Mouse (Mus musculus) fibroblast of lung, adult 2 months (primary cell): ENCODE measurements around the gene Nr1h4.

Source experiments
- DNase-seq: peaks from one replicate; pipeline ENCODE4 v3.0.0-alpha.2; 2011; ENCODE audit warnings: low read depth

Gene Nr1h4

GRCm38 (mm10) chr10:89434509-89435210 lies 98.7 kb downstream of the Nr1h4 start:
- no peak for DNase-seq

DNA sequence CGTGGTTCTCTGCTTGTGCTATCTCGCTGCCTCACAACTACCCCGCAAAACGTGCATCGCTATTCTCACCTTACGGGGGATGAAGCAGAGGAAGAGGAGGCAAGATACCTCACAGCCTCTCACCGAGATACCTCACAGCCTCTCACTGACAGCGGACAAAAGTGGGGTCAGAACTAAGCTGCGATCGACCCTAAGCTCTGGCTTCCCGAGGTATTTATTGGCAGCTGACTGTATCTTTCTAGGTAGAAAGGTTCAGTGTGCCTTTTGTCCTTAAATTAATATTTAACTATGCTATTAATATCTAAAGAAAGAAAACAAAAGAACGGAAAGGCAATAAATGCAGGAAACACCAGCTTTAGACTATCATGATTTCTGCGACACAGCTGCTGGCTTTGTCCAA lies 100.6 kb downstream of the Nr1h4 start:
- no peak for DNase-seq

GRCm38 (mm10) chr10:89430751-89431150 lies 102.6 kb downstream of the Nr1h4 start:
- DNase-seq = no peak

GRCm38 (mm10) chr10:89424800-89425393 lies 108.5 kb downstream of the Nr1h4 start:
- no peak for DNase-seq

DNA sequence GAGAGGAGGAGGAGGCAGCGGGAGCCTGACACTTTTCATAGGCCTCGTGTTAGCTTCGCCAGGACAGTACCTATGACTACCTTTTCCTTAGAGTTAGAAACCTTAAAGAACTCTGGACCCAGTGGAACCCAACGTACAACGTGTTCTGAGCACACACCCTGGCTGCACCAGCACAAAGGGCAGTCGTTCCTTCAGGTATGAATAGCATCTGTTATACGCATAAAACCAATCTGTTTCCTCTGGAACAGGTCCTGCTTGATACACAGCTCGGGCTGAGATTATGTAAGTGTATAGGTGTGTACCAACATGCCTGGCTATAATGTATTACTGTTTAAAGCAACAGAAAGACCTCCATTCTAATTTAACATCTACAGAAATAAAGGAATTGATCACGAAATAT lies 109.2 kb downstream of the Nr1h4 start:
- no peak for DNase-seq

DNA sequence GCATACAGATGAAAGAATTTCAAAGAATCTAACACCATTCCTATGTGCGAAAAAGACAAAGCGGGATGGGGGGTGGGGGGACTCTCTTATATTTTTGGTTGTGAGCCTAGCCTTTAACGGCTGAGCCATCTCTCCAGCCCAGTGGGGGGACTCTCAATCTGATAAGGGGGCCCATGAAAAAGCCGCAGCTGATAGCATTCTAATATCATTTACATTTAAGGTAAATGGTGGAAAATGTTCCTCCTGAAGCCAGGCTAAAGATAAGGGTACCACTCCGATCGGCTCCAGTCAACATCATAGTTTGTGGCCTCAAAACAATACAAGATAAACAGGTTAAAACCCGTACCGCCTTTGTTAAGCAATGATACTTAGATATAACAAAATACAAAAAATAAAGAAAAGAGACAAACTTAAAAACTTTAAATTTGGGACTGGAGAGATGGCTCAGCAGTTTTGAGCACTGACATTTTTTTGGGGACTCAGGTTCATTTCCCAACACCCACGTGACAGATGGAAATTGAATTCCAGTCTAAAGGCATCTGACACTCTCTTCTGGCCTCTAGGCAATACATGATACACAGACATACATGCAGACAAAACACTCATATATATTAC lies 110.1 kb downstream of the Nr1h4 start:
- DNase-seq = no peak

- DNase-seq = no peak
These were observed 110.8 kb downstream of the Nr1h4 start for GRCm38 (mm10) chr10:89422504-89423158.

DNA sequence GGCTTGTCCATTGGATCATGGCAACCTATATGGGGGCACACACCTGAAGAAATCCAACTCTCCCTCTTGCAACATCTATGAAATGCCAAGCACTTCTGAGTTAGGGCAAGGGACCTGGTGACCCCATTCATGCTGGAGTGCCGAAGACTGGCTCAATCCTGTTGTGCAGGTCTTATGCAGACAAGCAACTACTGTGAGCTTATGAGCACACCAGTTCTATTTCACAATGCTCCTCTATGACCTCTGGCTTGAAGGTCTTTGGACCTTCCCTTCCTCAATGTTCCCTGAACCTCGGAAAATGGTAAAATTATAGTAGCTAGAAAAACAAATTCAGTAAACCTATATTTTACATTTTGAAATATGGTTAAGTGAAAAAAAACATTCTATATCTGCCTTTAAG lies 115.4 kb downstream of the Nr1h4 start:
- no peak for DNase-seq

- no peak for DNase-seq
These were observed 117.9 kb downstream of the Nr1h4 start for GRCm38 (mm10) chr10:89415478-89415877.

DNA sequence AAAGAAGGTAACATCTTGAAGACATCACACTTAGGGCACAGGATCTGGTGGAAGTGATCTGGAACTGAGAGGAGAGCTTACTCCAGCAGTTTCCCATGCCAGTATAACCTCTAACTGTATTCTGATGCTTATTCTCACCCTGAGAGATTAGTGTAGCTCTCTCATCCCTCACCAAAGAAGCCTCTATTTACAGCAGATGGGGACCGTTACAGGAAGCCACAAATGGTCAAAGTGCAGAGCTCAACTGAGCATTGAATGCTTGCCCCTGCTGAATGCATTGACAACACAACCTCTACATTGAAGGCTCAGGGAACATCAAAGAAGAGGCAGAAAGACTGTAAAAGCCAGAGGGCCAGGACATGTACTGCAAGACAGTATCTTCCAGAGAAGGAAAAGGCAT lies 125.8 kb downstream of the Nr1h4 start:
- no peak for DNase-seq

GRCm38 (mm10) chr10:89406733-89407484 lies 126.5 kb downstream of the Nr1h4 start:
- DNase-seq = no peak

- DNase-seq = no peak
These were observed 128.4 kb downstream of the Nr1h4 start for GRCm38 (mm10) chr10:89404936-89405335.
